Mouse (Mus musculus) stomach, postnatal 0 days (tissue): ENCODE measurements at regions not wholly inside any gene's neighbourhood (a gene's known extent, or its start where the extent isn't known, plus 50 kb on each side); places are given as distances from the start of the nearest gene placed in this dataset.

Source experiments
- ATAC-seq: fragments of 200-750 bp; cut with Nextera tagmentation; 2 replicates; pipeline ENCODE4 v1.8.0; 2017; ENCODE audit not compliant: low FRiP score, low TSS enrichment
- DNase-seq: peaks from one replicate; pipeline ENCODE4 v3.0.0-alpha.2; 2016; ENCODE audit warnings: low spot score
- H3K27ac ChIP-seq: fragments of 300-500 bp; sonication (generic); replicated peaks from 2 replicates; pipeline ENCODE4 v1.5.1; 2014; ENCODE audit warnings: mild to moderate bottlenecking, control low read depth
- H3K27me3 ChIP-seq: fragments of 300-500 bp; sonication (generic); 2 replicates; pipeline ENCODE4 v1.6.1; 2014; ENCODE audit warnings: low read length; ENCODE audit not compliant: control insufficient read depth, insufficient read depth
- H3K36me3 ChIP-seq: fragments of 300-500 bp; sonication (generic); 2 replicates; pipeline ENCODE4 v1.6.1; 2014; ENCODE audit warnings: low read length, mixed read lengths; ENCODE audit not compliant: control insufficient read depth, insufficient read depth
- H3K4me1 ChIP-seq: fragments of 300-500 bp; sonication (generic); replicated peaks from 2 replicates; pipeline ENCODE4 v1.6.1; 2014; ENCODE audit warnings: antibody characterized with exemption; ENCODE audit not compliant: control insufficient read depth, insufficient read depth
- H3K4me2 ChIP-seq: fragments of 300-500 bp; sonication (generic); replicated peaks from 2 replicates; pipeline ENCODE4 v1.6.1; 2014; ENCODE audit warnings: low read depth, mild to moderate bottlenecking, control low read depth, moderate library complexity
- H3K4me3 ChIP-seq: fragments of 300-500 bp; sonication (generic); 2 replicates; pipeline ENCODE4 v1.5.1; 2014; ENCODE audit warnings: low read depth, low read length, control low read depth
- H3K9ac ChIP-seq: fragments of 300-500 bp; sonication (generic); 2 replicates; pipeline ENCODE4 v1.6.1; 2014; ENCODE audit warnings: mild to moderate bottlenecking, low read length, control low read depth, mixed read lengths
- H3K9me3 ChIP-seq: fragments of 300-500 bp; sonication (generic); 2 replicates; pipeline ENCODE4 v1.6.1; 2016; ENCODE audit warnings: low read length; ENCODE audit not compliant: control insufficient read depth
- CTCF ChIP-seq: IDR thresholded peaks from 2 replicates; pipeline ENCODE4 v1.5.1; 2016; ENCODE audit warnings: antibody characterized with exemption, low read depth, mild to moderate bottlenecking, moderate library complexity
- EP300 ChIP-seq: optimal IDR thresholded peaks from 2 replicates; pipeline ENCODE3; 2016; ENCODE audit warnings: antibody characterized with exemption
- WGBS: fragments of 180-500 bp; shearing (Covaris S2); extraction: QIAGEN DNeasy Blood & Tissue Kit; methylation state at CpG from one replicate; pipeline ENCODE4 v1.1.7; 2014; 5-methylcytosine and 5-hydroxymethylcytosine counted together

DNA sequence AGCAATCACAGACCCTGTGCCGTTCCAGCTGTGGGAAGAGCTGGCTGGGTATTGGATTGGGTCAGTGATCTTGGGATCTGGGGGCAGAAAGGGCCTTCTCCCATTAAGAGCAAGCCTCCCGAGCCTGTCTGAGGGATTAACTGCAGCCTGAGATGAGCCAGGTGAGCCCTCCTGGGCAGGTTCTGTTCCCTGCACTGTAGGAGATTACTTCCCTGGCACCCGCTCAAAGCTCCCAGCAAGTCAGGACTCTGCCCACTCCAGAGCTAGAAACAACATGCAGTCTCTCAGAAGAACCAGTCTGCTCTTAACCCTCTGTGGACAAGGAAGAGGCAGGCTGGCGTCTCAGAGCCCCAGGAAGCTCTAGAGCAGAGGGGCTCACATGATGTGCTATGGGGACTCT lies 132.7 kb downstream of the Bmp7 start:
- no peaks in the 10 kb centered on the region for H3K36me3 ChIP-seq
- WGBS, result 57% methylated on average over 4 of the region's 4 CpGs
- H3K27me3 ChIP-seq, result no peaks in the 10 kb centered on the region
- DNase-seq (no peak), ATAC-seq (no peak)
- H3K27ac ChIP-seq, result peak overlapping the region; percentile 30; the same call in 1 of the 2 replicates
- no peak overlapping the region for H3K4me3 ChIP-seq
- no peaks in the 10 kb centered on the region for H3K9me3 ChIP-seq
- H3K4me1 ChIP-seq, result no peaks in the 10 kb centered on the region
- no peak overlapping the region for H3K4me2 ChIP-seq
- no peak overlapping the region for H3K9ac ChIP-seq
- TF ChIP-seq EP300 (peak; percentile 29), CTCF (no peak)

DNA sequence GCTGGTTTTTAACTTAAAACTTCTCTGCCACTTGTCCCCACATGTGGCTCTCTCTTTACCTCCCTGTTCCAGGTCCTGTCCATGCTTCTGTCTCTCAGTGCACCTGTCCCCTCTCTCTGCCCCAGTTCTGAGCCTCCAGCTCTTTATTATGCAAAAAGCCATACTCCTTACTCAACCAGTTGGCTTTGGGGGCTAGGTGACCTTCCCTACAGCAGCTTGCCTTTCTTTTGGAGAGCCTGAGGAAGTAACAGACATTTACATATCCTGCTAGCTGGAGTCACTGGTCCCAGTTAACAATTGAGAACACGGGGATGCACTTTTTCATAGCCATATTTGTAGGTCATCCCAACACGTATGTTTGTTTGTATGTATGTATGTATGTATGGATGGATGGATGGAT lies 130.8 kb downstream of the Bmp7 start:
- Histone ChIP-seq H3K4me1 (no peaks in the 10 kb centered on the region), H3K4me2 (no peak overlapping the region), H3K36me3 (no peaks in the 10 kb centered on the region), H3K27ac (no peak overlapping the region), H3K4me3 (no peak overlapping the region), H3K9me3 (no peaks in the 10 kb centered on the region), H3K9ac (no peak overlapping the region), H3K27me3 (no peaks in the 10 kb centered on the region)
- 92% methylated on average over 2 of the region's 2 CpGs for WGBS
- DNase-seq (no peak), ATAC-seq (no peak)
- TF ChIP-seq CTCF, result no peak
- TF ChIP-seq EP300, result no peak

DNA sequence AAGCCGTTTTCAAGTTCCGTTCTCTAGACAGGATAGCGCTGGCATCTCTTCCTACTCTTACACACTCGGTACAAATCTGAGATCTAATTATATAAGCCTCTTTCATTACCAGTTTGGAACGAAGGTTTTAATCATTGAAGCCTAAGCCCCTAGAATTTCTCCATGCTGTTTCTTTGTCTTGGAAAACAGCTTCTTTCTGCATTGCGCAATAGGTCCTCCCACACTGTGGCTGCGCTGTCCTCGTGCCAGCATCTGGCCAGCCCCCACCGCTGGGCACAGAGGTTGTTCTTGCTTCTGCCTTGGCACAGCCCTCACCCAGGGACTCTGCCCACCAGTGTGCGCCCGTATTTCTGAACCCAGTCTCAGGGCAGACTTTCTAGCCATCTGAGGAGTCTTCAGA lies 126.8 kb downstream of the Bmp7 start:
- Histone ChIP-seq H3K4me3 (no peak overlapping the region), H3K4me2 (no peak overlapping the region), H3K36me3 (no peaks in the 10 kb centered on the region), H3K4me1 (no peaks in the 10 kb centered on the region), H3K9me3 (no peaks in the 10 kb centered on the region), H3K9ac (no peak overlapping the region), H3K27me3 (no peaks in the 10 kb centered on the region), H3K27ac (peak overlapping the region; percentile 69)
- DNase-seq (no peak), ATAC-seq (no peak)
- 56% methylated on average over 11 of the region's 11 CpGs for WGBS
- TF ChIP-seq CTCF (no peak), EP300 (no peak)

DNA sequence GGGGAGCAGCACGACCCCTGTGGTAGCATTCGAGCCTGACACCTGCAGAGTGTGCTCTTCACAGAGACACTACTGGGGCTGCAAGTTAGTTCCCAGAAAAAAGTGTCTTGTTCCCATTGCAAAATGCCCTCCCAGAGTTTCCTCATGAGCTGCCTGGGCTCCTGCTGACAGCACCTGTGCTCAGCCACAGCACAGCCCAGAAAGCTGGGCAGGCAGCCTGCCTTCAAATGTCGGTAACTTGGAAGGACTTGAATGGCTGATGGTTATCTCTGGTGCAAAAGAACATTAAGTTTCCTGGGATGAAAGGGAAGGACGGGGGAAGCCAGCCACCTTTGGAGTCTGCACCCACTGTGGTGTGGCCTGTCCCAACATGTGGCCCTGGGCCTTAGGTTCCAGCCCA lies 126.2 kb downstream of the Bmp7 start:
- no peak overlapping the region for H3K4me2 ChIP-seq
- no peaks in the 10 kb centered on the region for H3K9me3 ChIP-seq
- H3K4me3 ChIP-seq, result no peak overlapping the region
- DNase-seq, result no peak
- H3K9ac ChIP-seq, result no peak overlapping the region
- 51% methylated on average over 4 of the region's 4 CpGs for WGBS
- H3K4me1 ChIP-seq, result no peaks in the 10 kb centered on the region
- H3K27ac ChIP-seq, result peak overlapping the region; percentile 69
- no peaks in the 10 kb centered on the region for H3K36me3 ChIP-seq
- no peaks in the 10 kb centered on the region for H3K27me3 ChIP-seq
- ATAC-seq, result no peak
- TF ChIP-seq EP300, result no peak
- no peak for TF ChIP-seq CTCF

DNA sequence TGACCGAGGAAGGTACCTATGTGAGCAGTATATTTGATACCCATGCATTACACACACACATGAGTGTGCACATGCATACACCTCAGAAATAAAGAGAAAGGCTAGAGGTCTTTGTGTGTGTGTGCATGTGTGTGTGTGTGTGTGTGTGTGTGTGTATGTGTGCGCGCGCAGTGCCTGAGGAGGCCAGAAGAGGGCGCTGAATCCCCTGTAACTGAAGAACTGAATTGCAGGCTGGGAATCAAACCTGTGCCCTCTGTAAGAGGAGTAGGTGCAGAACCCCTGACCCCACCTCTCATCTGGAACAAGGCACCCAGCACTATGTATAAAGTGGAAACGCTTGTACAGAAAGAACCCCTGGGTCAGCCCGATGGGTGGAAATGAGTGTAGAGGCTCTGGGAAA lies 125.0 kb downstream of the Bmp7 start:
- ATAC-seq (no peak), DNase-seq (no peak)
- TF ChIP-seq CTCF, result peak; percentile 12; the same call in 1 of the 2 replicates
- no peak for TF ChIP-seq EP300
- Histone ChIP-seq H3K27me3 (no peaks in the 10 kb centered on the region), H3K9me3 (no peaks in the 10 kb centered on the region), H3K9ac (no peak overlapping the region), H3K27ac (no peak overlapping the region), H3K4me1 (no peaks in the 10 kb centered on the region), H3K36me3 (no peaks in the 10 kb centered on the region), H3K4me3 (no peak overlapping the region), H3K4me2 (no peak overlapping the region)
- 98% methylated on average over 7 of the region's 7 CpGs for WGBS

DNA sequence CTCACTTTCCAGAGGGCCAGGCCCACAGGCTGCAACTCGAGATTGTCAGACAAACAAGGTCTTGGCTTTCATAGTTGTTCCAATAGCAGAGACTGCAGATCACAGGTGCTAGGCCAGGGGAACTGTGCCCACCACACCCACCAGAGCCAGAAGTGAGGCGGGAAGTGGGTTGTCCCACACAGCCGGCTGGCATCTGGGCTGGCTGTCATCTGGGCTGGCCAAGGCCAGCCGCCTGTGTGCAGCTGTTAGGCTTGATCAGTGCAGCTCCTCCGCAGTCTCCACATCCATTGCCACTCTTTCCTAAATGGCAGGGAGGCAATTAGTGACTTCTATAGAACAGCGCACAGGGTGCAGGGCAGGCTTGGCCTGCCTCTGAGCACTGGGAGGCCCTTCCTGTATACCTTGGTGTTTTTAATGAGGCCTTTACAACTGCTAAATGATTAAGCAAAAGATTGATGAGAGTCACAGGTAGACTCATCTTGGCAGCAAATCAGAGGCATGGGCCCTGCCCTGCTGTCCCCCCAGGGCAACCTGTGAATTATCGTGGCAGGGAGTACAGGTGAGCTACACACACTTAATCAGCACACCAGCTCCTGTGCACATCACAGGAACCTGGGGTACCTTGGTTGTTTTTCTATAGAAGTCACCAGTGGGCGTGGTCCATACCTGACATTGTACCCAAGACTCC lies 122.9 kb downstream of the Bmp7 start:
- Histone ChIP-seq H3K27me3 (no peaks in the 10 kb centered on the region), H3K4me1 (no peaks in the 10 kb centered on the region), H3K9me3 (no peaks in the 10 kb centered on the region), H3K9ac (no peak overlapping the region), H3K4me3 (no peak overlapping the region), H3K36me3 (no peaks in the 10 kb centered on the region), H3K4me2 (no peak overlapping the region), H3K27ac (peak overlapping the region; percentile 69)
- ATAC-seq (peak; percentile 61), DNase-seq (no peak)
- TF ChIP-seq CTCF (no peak), EP300 (peak; percentile 78)
- 51% methylated on average over 8 of the region's 8 CpGs for WGBS
